Mouse (Mus musculus): ENCODE measurements around the gene Vmn1r31.

Gene Vmn1r31

GRCm38 (mm10) chr6:58475230-58475629, at the start of gene Vmn1r31:
Gene Vmn1r31, minus strand, starts transcription at chr6:58475330.
- no peak for DNase-seq (ENCODE audit: low read depth)

- DNase-seq (ENCODE audit: low read depth): no peak
These were observed 31.8 kb downstream of the Vmn1r31 start, which contains the start of gene Vmn1r30 for GRCm38 (mm10) chr6:58443285-58443684. Gene Vmn1r30, minus strand, starts transcription at chr6:58443385.

Data from 416B (cell line).